Mouse (Mus musculus): ENCODE measurements around the gene Ror1. TPM values are rescaled to one million over a fixed set of nuclear protein-coding genes. Genes with fewer than 3 reads are reported as not detected.

Ror1 gene
- total RNA-seq, 1 experiment, result 2.2 TPM

- H3K4me1 ChIP-seq (ENCODE audit: control insufficient read depth in 2 of 2, insufficient read depth in 2 of 2, low read length in 2 of 2, poor library complexity in 1 of 2), result no peaks in the 10 kb centered on the region
- H3K36me3 ChIP-seq (ENCODE audit: control insufficient read depth, insufficient read depth, low read length, poor library complexity, severe bottlenecking), result no peaks in the 10 kb centered on the region
- in situ Hi-C loops (cut with MboI; ENCODE audit: low sequenced_read_pairs in 2 of 2, unreplicated experiment in 2 of 2), result no loop called here
- no peaks in the 10 kb centered on the region for H3K9me3 ChIP-seq (ENCODE audit: control insufficient read depth, insufficient read depth, low read depth, low read length)
- no peak overlapping the region for H3K27ac ChIP-seq (ENCODE audit: insufficient read depth, low read depth, low read length, poor library complexity, severe bottlenecking)
- DNase-seq (ENCODE audit: low read depth, low spot score), result no peak
- no peak overlapping the region for H3K4me3 ChIP-seq (ENCODE audit: insufficient read depth in 1 of 2, low read depth in 1 of 2, low read length in 2 of 2, poor library complexity in 1 of 2, severe bottlenecking in 1 of 2)
- TF ChIP-seq MAFK (IDR thresholded peaks at IDR 0.05; ENCODE audit: insufficient read depth, low read depth, low read length) (no peak), HCFC1 (IDR thresholded peaks at IDR 0.05; ENCODE audit: borderline replicate concordance, insufficient read depth, low read length) (no peak), CHD2 (IDR thresholded peaks at IDR 0.05; ENCODE audit: low read depth, low read length) (no peak), ZNF384 (IDR thresholded peaks at IDR 0.05; ENCODE audit: low read depth, low read length) (no peak), ZC3H11A (IDR thresholded peaks at IDR 0.05; ENCODE audit: borderline replicate concordance, low read depth, low read length) (no peak)
- no peak overlapping the region for H3K9ac ChIP-seq (ENCODE audit: insufficient read depth, low read depth, low read length, poor library complexity, severe bottlenecking)
These were observed 8.7 kb downstream of the Ror1 start for GRCm38 (mm10) chr4:100104241-100104640.

GRCm38 (mm10) chr4:100107593-100107992 lies 12.0 kb downstream of the Ror1 start:
- TF ChIP-seq HCFC1 (IDR thresholded peaks at IDR 0.05; ENCODE audit: borderline replicate concordance, insufficient read depth, low read length), result no peak
- no peak for TF ChIP-seq ZNF384 (IDR thresholded peaks at IDR 0.05; ENCODE audit: low read depth, low read length)
- TF ChIP-seq MAFK (IDR thresholded peaks at IDR 0.05; ENCODE audit: insufficient read depth, low read depth, low read length), result no peak
- no peak for TF ChIP-seq ZC3H11A (IDR thresholded peaks at IDR 0.05; ENCODE audit: borderline replicate concordance, low read depth, low read length)
- TF ChIP-seq CHD2 (IDR thresholded peaks at IDR 0.05; ENCODE audit: low read depth, low read length), result no peak
- H3K4me3 ChIP-seq (ENCODE audit: insufficient read depth in 1 of 2, low read depth in 1 of 2, low read length in 2 of 2, poor library complexity in 1 of 2, severe bottlenecking in 1 of 2), result no peak overlapping the region
- no peaks in the 10 kb centered on the region; a peak in 1 of 4 replicates for H3K4me1 ChIP-seq (ENCODE audit: control insufficient read depth in 2 of 2, insufficient read depth in 2 of 2, low read length in 2 of 2, poor library complexity in 1 of 2)
- H3K9ac ChIP-seq (ENCODE audit: insufficient read depth, low read depth, low read length, poor library complexity, severe bottlenecking), result no peak overlapping the region
- H3K27ac ChIP-seq (ENCODE audit: insufficient read depth, low read depth, low read length, poor library complexity, severe bottlenecking), result no peak overlapping the region
- in situ Hi-C loops (cut with MboI; ENCODE audit: low sequenced_read_pairs in 2 of 2, unreplicated experiment in 2 of 2), result no loop called here
- H3K9me3 ChIP-seq (ENCODE audit: control insufficient read depth, insufficient read depth, low read depth, low read length), result no peaks in the 10 kb centered on the region
- no peaks in the 10 kb centered on the region for H3K36me3 ChIP-seq (ENCODE audit: control insufficient read depth, insufficient read depth, low read length, poor library complexity, severe bottlenecking)
- DNase-seq (ENCODE audit: low read depth, low spot score), result no peak

- in situ Hi-C loops (cut with MboI; ENCODE audit: low sequenced_read_pairs in 2 of 2, unreplicated experiment in 2 of 2), result no loop called here
- Histone ChIP-seq H3K9me3 (ENCODE audit: control insufficient read depth, insufficient read depth, low read depth, low read length) (no peaks in the 10 kb centered on the region), H3K4me3 (ENCODE audit: insufficient read depth in 1 of 2, low read depth in 1 of 2, low read length in 2 of 2, poor library complexity in 1 of 2, severe bottlenecking in 1 of 2) (no peak overlapping the region), H3K27ac (ENCODE audit: insufficient read depth, low read depth, low read length, poor library complexity, severe bottlenecking) (no peak overlapping the region), H3K36me3 (ENCODE audit: control insufficient read depth, insufficient read depth, low read length, poor library complexity, severe bottlenecking) (no peaks in the 10 kb centered on the region), H3K4me1 (ENCODE audit: control insufficient read depth in 2 of 2, insufficient read depth in 2 of 2, low read length in 2 of 2, poor library complexity in 1 of 2) (no peaks in the 10 kb centered on the region; a peak in 1 of 4 replicates), H3K9ac (ENCODE audit: insufficient read depth, low read depth, low read length, poor library complexity, severe bottlenecking) (no peak overlapping the region)
- DNase-seq (ENCODE audit: low read depth, low spot score), result no peak
- TF ChIP-seq HCFC1 (IDR thresholded peaks at IDR 0.05; ENCODE audit: borderline replicate concordance, insufficient read depth, low read length) (no peak), CHD2 (IDR thresholded peaks at IDR 0.05; ENCODE audit: low read depth, low read length) (no peak), ZNF384 (IDR thresholded peaks at IDR 0.05; ENCODE audit: low read depth, low read length) (no peak), ZC3H11A (IDR thresholded peaks at IDR 0.05; ENCODE audit: borderline replicate concordance, low read depth, low read length) (no peak), MAFK (IDR thresholded peaks at IDR 0.05; ENCODE audit: insufficient read depth, low read depth, low read length) (no peak)
These were observed 13.0 kb downstream of the Ror1 start for GRCm38 (mm10) chr4:100108551-100108950.

GRCm38 (mm10) chr4:100114148-100114547 lies 18.6 kb downstream of the Ror1 start:
- H3K36me3 ChIP-seq (ENCODE audit: control insufficient read depth, insufficient read depth, low read length, poor library complexity, severe bottlenecking), result no peaks in the 10 kb centered on the region
- H3K27ac ChIP-seq (ENCODE audit: insufficient read depth, low read depth, low read length, poor library complexity, severe bottlenecking), result no peak overlapping the region
- no peak for TF ChIP-seq MAFK (IDR thresholded peaks at IDR 0.05; ENCODE audit: insufficient read depth, low read depth, low read length)
- TF ChIP-seq ZC3H11A (IDR thresholded peaks at IDR 0.05; ENCODE audit: borderline replicate concordance, low read depth, low read length), result no peak
- no peak for TF ChIP-seq HCFC1 (IDR thresholded peaks at IDR 0.05; ENCODE audit: borderline replicate concordance, insufficient read depth, low read length)
- no peak for TF ChIP-seq ZNF384 (IDR thresholded peaks at IDR 0.05; ENCODE audit: low read depth, low read length)
- TF ChIP-seq CHD2 (IDR thresholded peaks at IDR 0.05; ENCODE audit: low read depth, low read length), result no peak
- no peaks in the 10 kb centered on the region for H3K9me3 ChIP-seq (ENCODE audit: control insufficient read depth, insufficient read depth, low read depth, low read length)
- in situ Hi-C loops (cut with MboI; ENCODE audit: low sequenced_read_pairs in 2 of 2, unreplicated experiment in 2 of 2), result no loop called here
- no peak for DNase-seq (ENCODE audit: low read depth, low spot score)
- H3K9ac ChIP-seq (ENCODE audit: insufficient read depth, low read depth, low read length, poor library complexity, severe bottlenecking), result no peak overlapping the region
- no peaks in the 10 kb centered on the region; a peak in 1 of 4 replicates for H3K4me1 ChIP-seq (ENCODE audit: control insufficient read depth in 2 of 2, insufficient read depth in 2 of 2, low read length in 2 of 2, poor library complexity in 1 of 2)
- H3K4me3 ChIP-seq (ENCODE audit: insufficient read depth in 1 of 2, low read depth in 1 of 2, low read length in 2 of 2, poor library complexity in 1 of 2, severe bottlenecking in 1 of 2), result no peak overlapping the region

- in situ Hi-C loops (cut with MboI; ENCODE audit: low sequenced_read_pairs in 2 of 2, unreplicated experiment in 2 of 2), result no loop called here
- Histone ChIP-seq H3K9ac (ENCODE audit: insufficient read depth, low read depth, low read length, poor library complexity, severe bottlenecking) (no peak overlapping the region), H3K9me3 (ENCODE audit: control insufficient read depth, insufficient read depth, low read depth, low read length) (no peaks in the 10 kb centered on the region), H3K4me1 (ENCODE audit: control insufficient read depth in 2 of 2, insufficient read depth in 2 of 2, low read length in 2 of 2, poor library complexity in 1 of 2) (no peaks in the 10 kb centered on the region; a peak in 1 of 4 replicates), H3K36me3 (ENCODE audit: control insufficient read depth, insufficient read depth, low read length, poor library complexity, severe bottlenecking) (no peaks in the 10 kb centered on the region), H3K27ac (ENCODE audit: insufficient read depth, low read depth, low read length, poor library complexity, severe bottlenecking) (no peak overlapping the region), H3K4me3 (ENCODE audit: insufficient read depth in 1 of 2, low read depth in 1 of 2, low read length in 2 of 2, poor library complexity in 1 of 2, severe bottlenecking in 1 of 2) (no peak overlapping the region)
- DNase-seq (ENCODE audit: low read depth, low spot score), result no peak
- TF ChIP-seq HCFC1 (IDR thresholded peaks at IDR 0.05; ENCODE audit: borderline replicate concordance, insufficient read depth, low read length), result no peak
- TF ChIP-seq CHD2 (IDR thresholded peaks at IDR 0.05; ENCODE audit: low read depth, low read length), result no peak
- no peak for TF ChIP-seq ZNF384 (IDR thresholded peaks at IDR 0.05; ENCODE audit: low read depth, low read length)
- no peak for TF ChIP-seq MAFK (IDR thresholded peaks at IDR 0.05; ENCODE audit: insufficient read depth, low read depth, low read length)
- TF ChIP-seq ZC3H11A (IDR thresholded peaks at IDR 0.05; ENCODE audit: borderline replicate concordance, low read depth, low read length), result no peak
These were observed 20.8 kb downstream of the Ror1 start for GRCm38 (mm10) chr4:100116366-100116765.
